Mouse (Mus musculus): ENCODE data around the gene Tmcc3.

- no peak for TF ChIP-seq HCFC1 (IDR thresholded peaks at IDR 0.05; ENCODE audit: borderline replicate concordance, insufficient read depth, low read length)
- TF ChIP-seq ZC3H11A (IDR thresholded peaks at IDR 0.05; ENCODE audit: borderline replicate concordance, low read depth, low read length) = peak; percentile 76
- TF ChIP-seq CHD2 (IDR thresholded peaks at IDR 0.05; ENCODE audit: low read depth, low read length) = no peak
These were observed 149.6 kb downstream of the Tmcc3 start for GRCm38 (mm10) chr10:94461378-94461777.
